Mouse (Mus musculus) testis, adult 2 months (tissue): Measurements from ENCODE around the gene Gm20479.

Source experiments
- CTCF ChIP-seq: fragments of 200-500 bp; IDR thresholded peaks from 2 replicates; pipeline ENCODE4 v1.5.1; 2012; ENCODE audit warnings: low read depth, mild to moderate bottlenecking, inconsistent platforms, low read length, moderate library complexity; ENCODE audit not compliant: control insufficient read depth, insufficient read depth, insufficient replicate concordance
- POLR2A ChIP-seq: fragments of 200-500 bp; IDR thresholded peaks from 2 replicates; pipeline ENCODE4 v1.6.1; 2012; ENCODE audit warnings: low read depth, mild to moderate bottlenecking, inconsistent platforms, low read length, moderate library complexity; ENCODE audit not compliant: control insufficient read depth

- TF ChIP-seq CTCF = peak; percentile 34; the same call in 1 of the 2 replicates
- no peak for TF ChIP-seq POLR2A
Observed at GRCm38 (mm10) chr7:27314393-27314792, 42.8 kb downstream of the Gm20479 start.
